Mouse (Mus musculus) ovary, postnatal 14 days (tissue): Measurements from ENCODE around the gene Atg7.
A peak's percentile ranks its signal among the peaks of the same experiment; 100 is the strongest.

Experiments used
- DNase-seq: peaks from one replicate; pipeline ENCODE4 v3.0.0; 2022; ENCODE audit warnings: low spot score

Atg7 gene

DNA sequence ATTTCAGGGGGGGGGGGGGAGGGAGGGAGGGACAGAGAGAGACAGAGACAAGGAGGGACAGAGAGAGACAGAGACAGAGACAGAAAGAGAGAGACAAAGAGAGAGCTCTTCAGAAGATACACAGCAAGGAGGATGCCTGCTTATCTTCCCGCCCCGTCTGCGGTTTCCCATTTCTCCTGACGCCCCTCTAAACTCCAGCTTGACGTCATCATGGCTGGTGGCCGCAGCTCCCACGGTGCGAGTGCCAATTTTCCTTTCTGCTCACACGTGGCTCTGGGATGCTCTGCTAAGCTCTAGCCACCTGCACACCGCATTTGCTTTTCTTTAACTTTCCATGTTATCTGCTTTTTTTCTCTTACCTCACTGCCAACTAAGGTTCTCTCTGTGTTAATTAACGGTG lies 175.1 kb downstream of the Atg7 start:
- no peak for DNase-seq

DNA sequence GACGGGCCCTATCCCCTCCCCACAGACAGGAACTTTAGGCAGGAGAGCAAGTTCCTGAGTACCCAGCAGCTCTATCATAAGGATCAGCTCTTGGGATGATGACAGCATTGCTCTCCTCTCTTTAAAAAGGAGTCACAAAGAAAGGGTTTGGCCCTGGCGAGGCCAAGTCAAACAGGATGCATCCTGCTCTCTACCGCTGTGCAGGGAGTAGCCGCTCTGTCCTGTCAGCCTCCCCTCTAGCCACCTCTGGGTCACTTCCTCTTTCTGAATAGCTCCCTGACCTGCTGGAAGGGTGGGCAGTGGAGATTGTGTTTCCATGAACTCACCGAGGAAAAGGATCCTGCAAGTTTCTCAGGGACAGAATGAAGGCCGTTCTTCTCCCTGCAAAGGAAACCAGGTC lies 175.6 kb downstream of the Atg7 start:
- DNase-seq, result no peak

DNA sequence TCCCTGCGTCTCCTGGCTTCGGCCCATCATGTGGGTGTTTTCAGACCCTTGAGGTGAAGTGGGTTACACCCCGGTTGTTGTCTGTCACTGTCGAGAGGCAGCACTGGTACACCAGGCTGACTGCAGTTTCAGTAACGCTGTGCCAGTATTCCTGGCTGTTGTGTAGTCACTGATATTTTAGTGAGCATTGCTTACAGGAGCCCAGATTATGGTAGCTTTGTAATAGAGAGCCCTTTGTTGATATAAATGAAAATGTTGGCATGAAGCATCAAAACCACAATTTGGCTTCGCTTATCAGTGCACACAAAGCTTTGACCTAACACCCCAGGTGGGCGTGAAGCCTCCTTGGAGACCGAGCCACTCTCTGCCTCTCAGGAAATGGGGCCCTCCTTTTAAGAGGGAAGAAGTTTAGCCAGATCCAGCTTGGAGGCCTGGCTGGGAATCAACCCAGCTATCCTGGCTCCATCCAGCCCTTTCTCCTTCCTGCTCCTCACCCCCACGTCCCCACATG lies 177.1 kb downstream of the Atg7 start:
- DNase-seq, result peak; percentile 29

DNA sequence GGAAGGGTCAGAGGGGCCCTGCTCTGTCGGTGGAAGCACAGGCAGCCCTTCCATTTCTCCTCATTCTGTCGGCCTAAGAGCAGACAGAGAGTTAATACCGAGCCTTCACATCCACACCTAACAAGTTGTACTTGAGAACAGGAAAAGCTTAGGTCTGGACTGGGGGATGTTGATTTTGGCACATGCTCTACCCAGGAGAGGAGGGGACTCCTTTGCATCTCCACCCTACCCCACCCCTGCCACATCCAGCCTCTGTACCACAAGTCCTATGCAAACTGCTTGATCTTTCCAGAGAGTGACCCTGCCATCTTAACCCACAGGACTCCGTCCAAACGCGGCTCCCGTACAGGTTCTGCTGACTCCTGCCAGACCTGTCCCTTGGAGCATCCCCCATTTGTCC lies 178.7 kb downstream of the Atg7 start:
- no peak for DNase-seq

DNA sequence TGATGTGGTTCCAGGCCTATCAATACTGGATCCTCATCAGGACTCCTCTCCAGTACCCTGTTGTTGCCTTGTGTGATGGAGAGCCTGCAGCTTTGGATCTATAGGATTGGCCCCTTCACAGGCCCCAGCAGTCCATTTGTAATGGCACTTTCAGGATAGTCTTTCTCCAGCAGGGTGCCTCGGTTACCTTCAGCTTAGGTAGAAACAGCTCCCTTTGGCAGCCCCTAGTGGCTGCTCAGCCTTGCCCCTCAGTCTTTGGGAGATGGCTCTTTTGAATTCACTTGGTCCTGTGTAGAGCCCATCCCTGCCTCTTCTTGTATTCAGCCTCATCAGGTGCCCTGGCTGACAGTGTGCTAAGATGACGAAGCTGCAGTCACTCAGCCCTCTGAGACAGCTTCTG lies 184.0 kb downstream of the Atg7 start:
- DNase-seq, result no peak

DNA sequence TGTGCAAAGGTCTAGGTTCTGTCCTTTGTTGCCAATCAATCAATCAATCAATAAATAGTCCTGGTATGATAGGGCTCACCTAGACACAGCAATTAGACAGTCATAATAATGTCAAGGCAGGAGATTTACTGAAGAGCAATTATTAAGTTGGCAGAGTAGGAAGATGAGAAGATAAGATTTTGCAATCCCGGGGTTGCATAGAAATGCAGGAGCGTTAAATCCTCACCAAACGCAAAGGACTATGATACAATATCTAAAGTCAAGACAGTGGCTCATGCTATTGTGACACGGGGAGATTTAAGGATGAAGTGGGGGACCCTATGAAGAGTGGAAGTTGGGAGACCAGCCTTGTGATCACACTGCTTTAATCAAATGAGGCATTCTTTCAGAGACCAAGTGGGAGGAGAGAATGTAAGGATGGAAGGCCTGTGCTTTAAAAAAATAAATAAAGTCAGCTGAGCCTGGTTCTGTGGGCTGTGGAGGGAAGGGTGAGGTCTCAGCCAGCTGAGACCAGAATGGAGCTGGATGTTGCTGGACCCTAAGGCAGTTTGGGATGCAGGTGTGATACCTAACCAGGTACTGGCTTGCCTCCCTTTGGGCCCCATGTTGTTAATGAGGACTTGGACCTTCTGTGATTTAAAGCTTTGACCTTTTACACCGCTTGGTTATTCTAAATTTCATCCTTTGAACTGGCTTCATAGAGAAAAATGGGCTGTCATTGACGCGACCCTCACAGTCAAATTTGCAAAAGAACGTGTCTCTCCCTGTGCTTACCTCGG lies 187.0 kb downstream of the Atg7 start:
- DNase-seq, result no peak

DNA sequence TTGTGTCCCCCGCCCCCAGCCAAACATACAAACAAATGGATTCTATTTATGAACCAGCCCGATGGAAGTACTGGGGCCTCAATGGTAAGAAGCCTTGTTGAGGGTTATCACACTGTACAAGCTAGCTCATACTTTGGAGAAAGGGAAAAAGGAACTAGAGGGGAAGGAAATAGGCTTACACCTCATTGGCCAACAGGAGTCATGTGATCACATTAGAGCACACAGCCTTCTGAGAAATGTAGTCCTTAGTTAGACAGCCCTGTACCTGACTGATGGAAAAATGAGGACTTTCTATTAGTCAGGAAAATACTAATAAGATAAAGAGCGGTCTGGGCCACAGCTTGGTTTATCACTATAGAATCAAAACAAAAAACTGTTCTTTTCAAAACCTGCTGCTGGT lies 188.9 kb downstream of the Atg7 start:
- DNase-seq, result no peak

DNA sequence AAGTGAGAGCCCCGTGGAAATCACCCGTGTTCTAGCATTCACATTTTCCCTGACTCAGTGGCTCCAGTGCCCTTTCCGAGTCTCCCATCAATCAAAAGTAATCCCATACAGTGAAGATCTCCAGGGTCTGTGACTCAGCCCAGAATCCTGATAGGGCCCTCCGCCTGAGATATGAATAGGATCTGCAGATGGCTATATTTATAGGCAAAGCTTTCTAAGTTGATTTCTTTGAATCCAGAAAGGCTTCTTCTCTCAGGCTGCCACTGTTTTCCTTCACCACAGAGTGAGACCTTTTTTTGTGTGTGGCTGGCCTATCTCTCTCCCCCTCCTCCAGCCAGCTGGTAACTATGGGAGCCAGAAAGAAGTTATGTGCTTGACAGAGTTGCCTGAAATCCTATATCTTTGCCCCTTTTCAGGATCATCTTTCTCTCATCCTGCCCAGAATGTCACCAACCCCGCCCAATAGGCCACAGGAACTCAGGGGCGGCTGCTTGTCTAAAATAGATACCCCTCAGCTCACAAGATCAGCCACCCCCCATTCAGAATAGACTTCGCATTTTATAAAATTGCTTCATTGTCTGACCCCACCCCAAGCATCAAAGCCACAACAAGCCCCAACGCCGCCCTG lies 190.3 kb downstream of the Atg7 start:
- DNase-seq, result no peak

DNA sequence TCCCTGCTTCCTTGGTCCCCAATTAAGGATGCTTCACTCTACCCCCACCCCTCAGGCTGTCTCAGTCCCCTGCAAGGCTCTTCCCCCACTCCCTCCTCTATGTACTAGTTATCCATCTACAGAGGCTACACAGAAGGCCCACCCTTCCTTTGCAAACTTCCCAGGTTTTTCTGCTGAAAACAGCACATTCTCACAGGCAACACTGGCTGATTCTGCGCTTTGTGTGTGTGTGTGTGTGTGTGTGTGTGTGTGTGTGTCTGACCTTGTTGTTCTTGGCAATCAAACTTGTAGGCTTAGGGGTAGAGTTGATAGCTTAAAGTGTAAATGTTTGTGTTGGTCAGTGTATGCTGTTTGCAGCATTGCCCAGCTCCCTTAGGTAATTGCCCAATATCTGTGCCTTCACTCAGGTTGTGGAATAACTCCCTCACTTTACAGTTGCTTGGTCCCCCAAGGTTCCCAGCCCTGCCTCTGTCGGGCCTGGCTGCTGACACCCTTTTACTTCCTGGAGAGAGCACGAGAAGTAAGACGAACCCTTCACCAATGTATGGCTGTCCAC lies 191.0 kb downstream of the Atg7 start:
- no peak for DNase-seq

DNA sequence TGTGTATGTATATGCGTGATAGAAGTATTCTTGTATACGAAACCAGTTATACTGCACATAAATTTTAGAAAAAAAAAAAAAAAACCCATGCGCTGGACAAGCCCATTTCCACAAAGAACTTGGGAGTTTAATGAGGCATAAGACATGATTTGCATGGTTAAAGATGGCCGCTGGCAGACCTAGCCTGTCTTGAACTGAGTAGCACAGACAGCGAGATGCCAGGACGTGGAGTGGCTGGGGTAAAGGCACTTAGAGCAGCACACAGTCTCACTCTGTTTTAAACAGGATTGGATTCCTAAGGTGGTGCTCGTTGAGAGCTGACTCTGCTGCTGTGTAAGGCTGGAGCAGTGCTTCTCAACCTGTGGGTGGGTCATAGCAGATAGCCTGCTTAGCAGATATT lies 192.4 kb downstream of the Atg7 start:
- no peak for DNase-seq

DNA sequence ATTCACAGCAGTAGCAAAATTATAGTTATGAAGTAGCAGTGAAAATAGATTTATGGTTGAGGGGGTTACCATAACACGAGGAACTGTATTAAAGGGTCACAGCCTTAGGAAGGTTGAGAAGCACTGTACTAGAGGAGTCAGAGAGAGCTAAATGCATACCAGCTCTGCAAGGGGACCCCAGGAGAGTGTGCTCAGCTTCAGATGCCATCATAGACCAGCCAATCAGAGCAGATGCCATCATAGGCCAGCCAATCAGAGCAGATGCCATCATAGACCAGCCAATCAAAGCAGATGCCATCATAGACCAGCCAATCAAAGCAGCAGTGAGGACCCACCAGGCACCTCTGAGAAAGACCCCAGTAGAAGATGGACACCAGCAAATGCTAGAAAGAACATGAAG lies 192.9 kb downstream of the Atg7 start:
- DNase-seq, result no peak

DNA sequence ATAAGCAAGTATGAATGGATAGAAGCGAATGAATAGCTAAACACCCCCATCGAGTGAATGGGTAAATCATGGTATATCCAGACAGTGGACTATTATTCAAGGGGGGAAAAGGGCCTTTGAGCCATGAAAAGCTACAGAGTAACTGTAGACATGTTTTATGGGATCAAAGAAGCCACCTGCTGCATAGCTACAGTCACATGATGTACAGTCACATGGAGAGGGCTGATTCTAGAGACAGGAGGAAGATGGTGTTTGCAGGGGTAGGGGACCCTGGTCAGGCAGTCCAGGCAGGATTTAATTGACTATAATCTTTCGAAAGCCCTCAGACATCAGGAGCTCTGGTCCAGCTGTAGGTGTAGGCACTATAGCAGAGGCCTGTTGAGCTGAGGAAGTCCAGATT lies 193.5 kb downstream of the Atg7 start:
- DNase-seq, result no peak

DNA sequence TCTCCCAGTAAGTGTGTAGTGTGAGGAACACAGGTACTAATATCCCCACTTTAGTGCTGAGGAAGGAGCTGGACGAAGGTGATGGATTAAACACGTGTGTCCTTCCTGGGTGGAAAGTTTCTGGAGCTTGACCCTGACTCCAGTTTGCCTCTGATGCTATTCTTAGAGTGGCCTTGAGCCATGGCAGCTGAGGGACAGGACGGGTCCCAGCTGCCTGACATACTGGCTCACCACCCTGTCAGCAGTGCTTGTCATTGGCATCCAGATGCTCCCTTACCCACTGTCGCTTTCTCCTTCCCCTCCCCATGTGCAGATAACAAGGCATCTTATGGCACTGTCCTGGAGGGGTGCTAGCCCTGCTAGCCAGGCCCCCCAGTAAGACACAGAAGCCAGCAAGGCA lies 196.0 kb downstream of the Atg7 start:
- DNase-seq, result no peak

DNA sequence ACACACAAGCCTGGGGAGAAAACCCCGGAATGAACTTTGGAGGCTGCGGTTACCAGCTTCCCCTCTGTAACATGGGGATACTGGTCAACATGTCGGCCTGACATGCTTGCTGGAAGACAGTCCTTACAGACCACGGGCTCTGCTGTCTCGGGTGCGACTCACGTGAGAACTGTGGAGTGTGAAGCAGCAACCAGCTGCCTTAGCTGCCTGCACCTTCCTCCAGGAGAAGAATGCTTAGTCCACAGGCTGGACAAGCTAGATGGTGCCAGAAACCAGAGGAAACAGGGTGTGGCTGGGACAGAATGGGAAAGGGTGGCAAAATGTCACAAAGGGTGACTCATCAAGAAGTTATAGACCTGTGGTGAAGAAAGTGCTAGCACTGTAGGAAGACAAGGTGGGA lies 197.1 kb downstream of the Atg7 start:
- no peak for DNase-seq

DNA sequence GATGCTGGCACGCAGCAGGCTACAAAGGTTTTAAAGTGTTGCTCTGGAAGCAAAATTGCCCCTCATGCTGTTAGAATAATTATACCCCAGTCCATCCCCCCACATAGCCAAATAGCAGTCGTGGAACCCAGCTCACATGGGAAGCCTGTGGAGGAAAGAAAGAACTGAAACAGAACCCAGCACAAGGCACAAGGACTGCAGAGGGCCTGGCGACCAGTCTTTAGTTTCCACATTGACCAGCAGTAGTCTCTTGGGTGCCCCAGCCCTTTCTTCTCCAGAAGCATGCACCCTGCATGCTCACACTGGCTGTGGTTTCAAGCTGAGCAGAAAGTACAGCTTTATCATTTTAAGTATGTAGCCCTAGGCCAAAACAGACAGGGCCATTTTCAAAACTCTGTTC lies 199.2 kb downstream of the Atg7 start:
- no peak for DNase-seq

DNA sequence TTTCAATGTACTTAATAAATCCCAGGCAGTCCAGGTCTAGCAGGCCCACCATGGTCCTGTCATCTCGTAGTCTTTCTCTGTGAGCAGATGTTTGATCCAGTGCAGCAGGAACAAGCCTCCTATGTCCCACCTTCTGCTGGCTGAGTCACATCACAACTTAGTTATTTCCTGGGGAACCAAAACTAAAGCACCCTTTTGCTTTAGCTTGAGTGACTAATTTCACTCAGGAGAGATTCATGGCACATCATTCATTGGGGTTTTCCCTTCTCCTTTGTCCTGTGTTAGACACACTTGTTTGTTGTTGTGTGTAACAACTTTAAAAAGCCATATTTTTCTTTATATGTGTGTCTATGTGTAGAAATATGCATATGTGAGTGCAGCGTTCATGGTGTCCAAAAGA lies 200.0 kb downstream of the Atg7 start:
- DNase-seq, result no peak

DNA sequence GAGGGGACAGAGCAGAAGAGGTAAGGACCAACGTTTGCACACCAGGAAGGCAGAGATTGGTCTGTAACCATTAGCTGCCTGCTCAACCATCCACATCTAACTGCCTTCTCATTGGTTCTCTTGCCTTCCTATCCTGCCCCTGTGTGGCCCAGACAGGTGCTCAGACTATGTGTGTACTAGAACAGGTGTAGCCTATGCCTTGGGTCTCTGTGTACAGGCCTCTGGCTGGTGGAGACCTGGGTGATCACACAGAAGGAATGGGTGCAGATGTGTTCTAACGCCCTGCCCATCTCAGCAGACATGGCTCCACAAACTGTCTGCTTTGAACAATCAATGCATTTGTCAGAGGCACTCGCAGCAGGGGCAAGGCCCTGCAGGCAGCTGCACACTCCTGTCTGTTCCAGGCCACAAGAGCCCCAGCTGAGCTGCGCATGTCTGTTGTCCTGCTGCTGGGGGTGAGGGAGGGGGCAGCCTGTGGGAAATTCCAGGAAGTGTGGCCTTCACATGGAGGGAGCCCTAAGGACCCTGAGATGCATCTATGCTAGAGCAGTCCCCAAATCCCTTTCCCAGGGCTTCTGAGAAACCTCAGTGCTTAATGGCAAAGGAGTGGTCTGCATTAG lies 203.4 kb downstream of the Atg7 start:
- DNase-seq, result no peak

DNA sequence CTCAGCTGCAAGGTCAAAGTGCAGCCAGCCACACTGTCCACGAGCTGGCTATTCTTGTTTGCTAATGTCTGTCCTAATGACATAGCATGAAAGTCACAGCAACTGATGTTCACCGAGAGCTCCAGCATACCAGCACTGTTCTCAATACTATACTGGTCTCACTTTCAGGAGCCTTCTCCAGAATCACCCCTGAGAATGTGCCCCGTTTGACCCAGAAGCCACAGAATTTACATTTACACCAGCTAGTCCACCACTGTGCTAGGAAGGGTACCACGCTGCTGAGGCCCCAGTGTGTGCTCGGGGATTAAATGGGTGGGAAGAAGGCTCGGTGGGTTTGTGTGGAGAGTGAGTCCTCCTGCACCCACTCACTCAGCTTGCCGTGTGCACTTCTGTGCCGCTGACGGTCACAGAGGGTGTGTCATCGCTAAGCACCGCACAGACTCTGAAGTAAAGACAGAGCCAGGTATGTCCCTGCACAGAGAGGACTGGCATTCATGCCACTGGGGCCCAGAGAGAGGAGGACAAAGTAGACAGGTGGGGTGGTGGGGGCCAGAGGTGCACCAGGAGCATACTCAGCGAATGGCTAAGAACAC lies 204.8 kb downstream of the Atg7 start:
- DNase-seq, result no peak

DNA sequence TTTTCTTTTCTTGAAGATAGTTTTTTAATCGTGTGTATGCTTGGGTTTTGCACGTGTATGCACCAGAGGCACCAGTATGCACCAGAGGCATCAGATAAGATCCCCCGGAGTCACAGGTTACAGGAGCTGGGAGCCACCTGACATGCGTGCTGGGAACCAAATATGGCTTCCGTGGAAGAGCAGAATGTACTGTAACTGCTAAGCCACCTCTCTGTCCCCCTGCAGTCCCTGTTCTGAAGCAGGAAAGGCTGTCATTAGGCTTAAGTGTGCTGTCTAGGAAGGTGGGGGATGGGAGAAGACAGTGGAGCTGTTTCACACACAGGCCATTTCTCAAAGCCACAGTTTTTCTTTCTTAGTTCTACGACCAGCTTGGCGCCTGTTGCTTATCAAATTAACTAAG lies 205.9 kb downstream of the Atg7 start:
- no peak for DNase-seq

DNA sequence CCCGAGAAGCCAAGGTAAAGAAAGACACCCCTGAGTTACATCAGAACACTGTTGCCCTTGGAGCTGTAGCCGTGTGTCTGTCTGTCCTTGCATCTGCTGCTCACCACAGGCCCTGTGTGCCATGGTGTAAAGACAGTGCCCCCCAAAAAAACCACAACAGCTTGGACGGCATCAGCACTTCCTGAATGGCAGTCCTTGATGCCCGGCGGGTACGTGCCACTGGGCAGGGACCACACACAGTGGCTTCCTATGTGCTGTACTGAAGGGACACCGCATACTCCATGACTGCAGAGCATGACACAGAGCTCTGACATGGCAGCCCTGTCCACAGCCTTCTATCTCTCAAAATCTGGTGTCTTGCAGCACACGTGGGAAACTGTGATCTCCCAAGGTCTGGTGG lies 206.9 kb downstream of the Atg7 start:
- DNase-seq, result no peak

DNA sequence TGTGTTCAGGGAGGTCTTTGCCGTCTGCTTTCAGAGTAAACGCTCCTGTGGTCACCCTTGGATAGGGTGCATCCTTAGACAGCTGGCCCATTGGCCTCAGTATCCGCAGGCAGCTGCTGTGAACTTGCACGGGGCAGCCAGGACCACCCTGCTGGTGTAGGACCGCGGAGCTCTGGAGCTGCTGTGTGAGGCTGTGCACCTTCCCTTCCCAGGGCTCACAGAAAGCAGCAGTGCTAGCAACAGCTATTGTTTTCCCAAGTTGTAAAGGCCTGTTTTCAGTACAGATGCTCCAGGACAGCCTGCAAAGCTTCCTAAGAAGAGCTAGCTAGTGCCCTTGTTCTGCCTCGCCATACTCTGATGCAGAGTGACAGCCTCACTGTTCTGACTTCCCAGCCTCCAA lies 208.8 kb downstream of the Atg7 start:
- DNase-seq, result no peak

DNA sequence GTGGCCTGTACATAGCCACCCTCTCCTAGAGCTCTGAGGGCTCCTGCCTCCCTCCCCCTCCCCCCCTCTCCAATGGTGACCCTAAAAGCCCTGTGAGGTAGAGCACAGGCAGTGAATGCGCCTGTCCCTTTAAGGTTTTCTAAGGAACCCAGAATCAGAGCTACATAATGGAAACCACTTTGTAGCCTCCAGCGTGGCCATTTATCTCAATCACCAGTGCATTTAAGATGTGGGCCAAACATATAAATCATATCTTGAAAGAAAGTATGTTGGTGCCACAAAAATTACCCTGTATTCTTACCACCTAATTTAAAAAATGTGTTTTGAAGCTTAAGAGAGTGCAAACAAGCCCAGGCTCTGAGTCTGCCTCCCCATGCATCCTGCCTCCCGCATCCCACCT lies 209.8 kb downstream of the Atg7 start:
- DNase-seq, result no peak

DNA sequence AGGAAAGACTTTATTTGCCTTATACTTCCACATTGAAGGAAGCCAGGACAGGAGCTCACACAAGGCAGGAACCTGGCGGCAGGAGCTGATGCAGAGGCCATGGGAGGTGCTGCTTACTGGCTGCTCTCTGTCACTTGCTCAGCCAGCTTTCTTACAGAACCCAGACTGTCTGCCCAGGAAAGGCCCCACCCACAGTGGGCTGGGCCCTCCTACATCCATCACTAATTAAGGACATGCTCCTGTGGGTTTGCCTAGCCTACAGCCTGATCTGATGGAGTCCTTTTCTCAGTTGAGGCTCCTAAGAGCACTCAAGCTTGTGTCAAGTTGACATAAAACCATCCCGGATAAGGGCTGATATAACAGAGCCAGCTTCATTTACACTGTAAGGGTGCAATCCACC lies 211.5 kb downstream of the Atg7 start:
- no peak for DNase-seq
